Mouse (Mus musculus): ENCODE data around the gene Nanp.
A peak's percentile ranks its signal among the peaks of the same experiment; 100 is the strongest.

The Nanp gene

DNA sequence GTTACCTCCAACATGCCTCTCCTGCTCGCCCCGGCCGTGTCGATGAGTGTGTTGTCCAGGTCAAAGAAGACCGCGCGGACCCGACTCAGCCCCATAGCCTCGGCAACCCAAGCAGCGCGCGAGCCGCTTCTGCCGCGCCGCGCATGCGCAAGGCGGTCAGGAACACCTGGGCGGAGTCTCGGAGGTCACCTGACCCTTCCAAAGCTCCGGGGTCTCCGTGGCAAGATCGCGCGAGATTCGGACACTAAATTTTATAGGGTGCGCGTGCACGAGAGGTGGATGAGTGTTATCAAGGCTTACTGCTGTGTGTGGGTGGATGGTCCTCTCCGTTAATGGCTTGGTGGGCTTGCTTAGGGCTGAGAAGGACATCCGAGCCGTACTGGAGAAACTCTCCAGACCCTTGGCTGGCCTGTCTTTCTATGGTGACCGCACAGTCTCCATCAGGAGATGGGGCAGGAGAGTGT is at the start of gene Nanp, which contains the start of gene Ninl:
Nanp (minus strand) TSS at position 167 of the 464 bp plus-strand sequence.
Ninl (minus strand) TSS at position 151 of the 464 bp plus-strand sequence.
- DNase-seq, result peak; percentile 93 to 94

DNA sequence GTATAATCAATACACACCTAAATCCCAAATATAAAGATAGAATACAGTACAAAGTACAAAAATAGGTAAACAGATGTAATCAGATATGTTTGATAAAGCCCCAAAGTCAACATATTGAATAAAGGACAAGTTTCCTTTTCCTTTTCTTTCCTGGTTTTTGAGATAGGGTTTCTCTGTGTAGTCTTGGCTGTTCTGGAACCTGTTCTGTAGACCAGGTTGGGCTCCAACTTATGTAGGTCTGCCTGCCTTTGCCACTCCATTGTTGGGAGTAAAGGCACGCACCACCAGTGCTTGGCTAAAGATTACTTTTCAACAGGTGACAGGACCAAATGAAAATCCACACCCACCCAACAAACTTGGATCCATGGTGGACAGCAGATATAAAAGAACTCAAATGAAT is 17.4 kb upstream of the Nanp start:
- no peak for DNase-seq

DNA sequence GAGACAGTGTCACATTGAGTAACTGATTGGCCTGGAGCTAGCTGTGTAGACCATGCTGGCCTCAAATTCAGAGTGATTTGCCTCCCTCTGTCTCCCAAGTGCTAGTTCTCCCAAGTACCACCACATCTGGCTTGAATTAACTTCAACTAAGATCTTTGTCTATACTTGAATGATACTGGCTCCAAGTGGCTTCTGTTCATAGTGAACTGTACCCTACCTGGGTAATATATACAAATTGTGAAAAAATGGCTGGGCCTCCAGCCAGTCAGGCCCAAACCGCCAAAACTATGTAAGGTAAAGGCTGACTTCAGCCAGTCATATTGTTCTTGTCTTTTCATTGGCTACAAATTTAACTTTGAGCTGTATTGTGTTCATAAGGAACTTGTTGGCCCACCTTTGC is 1.2 kb upstream of the Nanp start:
- DNase-seq, result no peak

DNA sequence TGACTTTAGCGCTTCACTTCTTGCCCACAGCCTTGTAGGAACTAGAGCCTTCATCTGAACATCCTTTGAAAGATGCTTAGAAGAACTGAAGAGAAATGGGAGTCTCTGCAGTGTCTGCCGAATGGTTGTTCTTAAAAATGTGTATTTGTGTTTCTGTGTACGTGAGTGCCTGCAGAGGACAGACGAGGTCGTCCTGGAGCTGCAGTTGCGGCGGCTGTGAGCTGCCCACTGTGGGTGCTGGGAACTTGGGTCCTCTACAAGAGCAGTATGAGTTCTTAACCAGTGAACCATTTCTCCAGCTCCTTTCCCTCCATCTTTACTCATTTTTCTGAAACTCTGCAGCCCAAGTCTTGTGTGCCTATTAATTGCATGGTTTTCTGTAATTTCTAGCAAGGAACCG is 528 bp upstream of the Nanp start:
- DNase-seq, result no peak

DNA sequence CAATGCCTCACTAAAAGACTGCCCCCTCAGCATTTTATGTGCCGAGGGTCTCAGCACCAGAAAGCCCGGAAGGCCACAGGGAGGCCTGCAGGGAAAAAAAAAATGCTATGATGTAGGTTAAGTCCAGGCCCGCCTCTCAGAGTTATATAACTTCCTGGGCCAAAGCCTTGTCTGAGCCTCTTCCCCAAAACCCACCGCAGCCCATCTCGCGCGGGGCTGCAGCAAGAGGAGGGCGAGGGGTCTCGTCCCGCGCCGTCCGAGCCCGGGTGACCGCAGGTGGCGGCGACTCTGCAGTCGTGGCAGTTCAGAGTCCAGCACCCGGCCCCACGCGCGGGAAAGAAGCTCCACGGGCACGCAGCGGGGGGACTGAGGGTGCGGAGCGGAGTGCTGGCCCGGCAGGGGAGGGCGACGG is 381 bp downstream of the Nanp start:
- DNase-seq, result peak in 1 of 2 experiments; percentile 39

DNA sequence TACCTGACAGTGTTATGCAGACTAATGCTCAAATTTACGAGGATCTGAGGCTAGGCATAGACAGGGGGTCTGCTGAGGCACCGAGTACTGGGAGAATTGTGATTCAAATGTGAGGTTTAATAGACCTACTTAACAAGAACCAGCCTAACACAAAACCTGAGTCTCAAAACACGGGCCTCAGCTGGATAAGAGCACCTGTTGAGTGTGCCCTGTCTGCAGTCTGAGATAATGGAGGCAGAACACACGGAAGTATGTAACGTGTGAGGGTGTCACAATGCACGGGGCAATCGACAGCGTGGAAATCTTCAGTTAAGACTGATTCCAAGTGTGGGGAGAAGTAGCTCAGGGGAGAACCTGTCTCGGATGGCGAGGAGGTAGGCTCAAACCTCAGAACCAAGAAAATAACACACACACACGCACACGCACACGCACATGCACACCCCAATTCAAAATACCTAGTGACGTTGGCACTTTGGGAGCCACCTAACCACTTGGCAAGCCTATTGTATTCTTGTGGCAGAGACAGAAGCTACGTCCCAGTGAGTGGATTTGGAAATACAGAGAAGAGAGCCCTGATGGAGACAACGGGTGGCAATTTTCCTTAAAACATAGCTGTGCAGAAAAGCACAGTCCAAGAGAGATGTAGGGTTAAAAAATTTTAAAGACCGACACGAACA is 1.2 kb downstream of the Nanp start:
- no peak for DNase-seq

DNA sequence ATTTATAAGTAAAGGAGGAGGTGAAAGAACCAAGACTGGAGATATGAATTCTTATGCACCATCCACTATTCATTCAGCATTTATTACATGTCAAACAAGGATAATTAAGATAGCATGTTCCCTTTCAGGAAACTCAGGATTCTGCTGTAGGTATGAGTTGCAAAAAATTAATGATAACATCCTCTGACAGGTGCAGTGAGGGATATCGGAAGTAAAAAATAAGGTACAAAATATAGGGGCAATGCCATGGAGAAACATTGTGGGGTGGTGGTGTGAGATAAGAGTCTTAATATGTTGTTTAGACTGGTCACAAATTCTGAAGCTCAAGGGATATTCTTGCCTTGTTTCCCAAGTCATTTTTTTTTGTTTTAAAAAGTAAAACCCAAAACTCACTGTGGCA is 1.9 kb downstream of the Nanp start:
- no peak for DNase-seq

DNA sequence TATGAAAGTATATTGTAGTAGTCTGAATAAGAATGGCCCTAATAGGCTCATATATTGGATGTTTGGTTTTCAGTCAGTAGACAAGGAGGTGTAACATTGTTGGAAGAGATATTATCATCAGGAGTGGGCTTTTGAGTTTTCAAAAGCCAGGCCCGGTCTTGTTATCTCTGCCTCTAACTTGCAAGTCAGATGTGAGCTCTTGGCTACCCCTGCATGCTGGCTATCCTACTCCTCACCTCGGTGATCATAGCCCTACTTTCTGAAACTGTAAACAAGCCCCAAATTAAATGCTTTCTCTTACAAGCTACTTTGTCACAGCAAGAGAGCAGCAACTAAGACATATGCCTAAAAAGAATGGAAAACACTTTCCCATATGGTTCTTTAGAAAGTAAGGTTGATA is 2.5 kb downstream of the Nanp start:
- DNase-seq, result no peak

DNA sequence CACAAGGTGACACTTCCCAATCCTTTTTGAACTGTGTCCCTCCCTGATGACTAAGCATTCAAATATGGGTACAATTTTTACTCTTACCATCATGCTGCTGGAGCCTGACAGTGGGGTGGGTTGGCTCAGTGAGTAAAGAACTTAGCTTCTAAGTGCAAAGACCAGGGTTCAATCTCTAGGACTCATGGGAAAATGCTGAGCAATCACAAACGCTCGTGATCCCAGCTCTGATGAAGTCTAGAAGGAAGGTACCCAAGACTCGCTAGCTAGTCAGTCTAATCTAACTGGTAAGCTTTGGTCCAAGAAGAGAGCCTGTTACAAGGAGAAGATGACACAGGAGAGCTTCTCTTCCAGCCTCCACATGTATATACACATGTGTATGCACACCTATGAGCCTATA is 4.8 kb downstream of the Nanp start:
- DNase-seq, result no peak

DNA sequence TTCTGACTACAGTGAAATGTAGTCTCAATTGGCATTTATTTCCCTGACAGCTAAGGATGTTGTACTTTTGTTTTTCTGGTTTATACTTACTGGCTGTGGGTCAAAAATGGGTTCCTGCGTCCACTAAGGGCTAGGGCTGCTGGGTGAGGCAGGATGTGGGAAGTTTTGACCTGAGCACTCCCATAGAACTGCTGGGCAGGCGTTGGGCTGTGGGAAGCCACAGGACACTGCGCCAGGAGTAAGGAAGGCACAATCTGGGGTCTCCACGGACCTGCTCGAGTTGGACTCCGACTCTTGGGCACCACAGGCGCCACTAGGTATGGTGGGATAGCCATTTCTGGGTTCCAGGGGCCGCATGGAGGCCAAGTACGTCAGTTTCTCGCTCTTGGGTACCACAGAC is 18.0 kb downstream of the Nanp start:
- no peak for DNase-seq

DNA sequence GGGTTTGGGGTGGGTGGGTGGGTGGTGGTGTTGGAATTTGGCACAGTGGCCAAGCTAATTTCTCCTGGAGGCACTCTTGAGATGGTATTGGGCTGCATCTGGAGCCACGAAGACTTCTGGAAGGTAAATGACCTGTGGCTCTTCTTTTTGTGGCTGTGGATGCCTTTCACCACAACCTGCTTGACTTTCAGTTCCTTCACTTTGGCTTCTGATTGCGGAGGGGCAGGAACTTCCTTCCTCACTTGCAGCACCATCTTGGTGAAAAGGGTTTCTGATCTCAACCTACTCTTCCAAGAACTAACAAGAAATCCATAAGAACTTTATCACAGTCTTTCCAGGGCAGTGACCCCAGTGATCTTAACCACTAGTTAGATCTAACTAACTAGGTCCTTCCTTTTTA is 23.9 kb downstream of the Nanp start:
- no peak for DNase-seq

DNA sequence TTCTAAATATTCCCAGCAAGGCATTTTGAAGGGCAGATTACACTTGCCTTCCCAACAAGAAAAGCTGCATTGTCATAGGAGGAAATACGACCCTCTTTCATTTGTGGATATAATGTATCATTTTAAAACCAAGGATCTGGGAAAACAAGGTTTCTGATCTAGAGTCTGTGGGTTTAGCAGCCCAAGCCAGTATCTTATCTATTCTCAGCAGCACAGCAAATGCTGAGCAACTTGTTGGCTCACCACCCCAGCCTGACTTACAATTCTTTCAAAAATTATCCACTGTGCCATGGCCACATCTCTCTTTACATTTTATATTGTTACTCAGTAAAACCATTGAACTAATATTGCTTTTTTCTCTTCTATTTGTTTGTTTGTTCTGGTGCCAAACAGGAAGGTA is 27.9 kb downstream of the Nanp start:
- DNase-seq, result no peak

DNA sequence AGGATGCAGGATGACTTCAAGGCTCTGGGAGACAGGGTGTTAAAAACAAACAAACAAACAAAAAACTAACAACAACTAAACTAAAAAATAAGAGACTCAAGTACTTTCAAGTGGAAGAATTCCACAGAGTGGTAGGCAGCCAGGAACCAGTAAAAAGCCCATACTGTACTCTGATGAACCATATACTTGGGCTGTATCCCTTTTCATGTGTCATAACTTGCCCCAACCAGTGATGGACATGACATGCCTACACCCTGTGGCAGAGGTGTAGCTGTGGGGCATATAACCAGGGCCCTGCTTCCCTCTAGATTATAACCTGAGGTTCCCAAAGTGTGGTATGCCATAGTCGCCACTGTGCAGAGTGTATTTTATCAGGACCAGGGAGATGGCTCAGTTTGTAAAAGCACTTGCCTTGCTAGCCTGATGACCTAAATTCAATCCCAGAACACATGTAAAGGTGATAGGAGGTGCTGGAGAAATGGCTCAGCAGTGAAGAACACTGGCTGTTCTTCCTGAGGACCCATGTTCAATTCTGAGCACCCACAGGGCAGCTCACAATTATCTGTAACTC is 29.6 kb downstream of the Nanp start:
- DNase-seq, result no peak

DNA sequence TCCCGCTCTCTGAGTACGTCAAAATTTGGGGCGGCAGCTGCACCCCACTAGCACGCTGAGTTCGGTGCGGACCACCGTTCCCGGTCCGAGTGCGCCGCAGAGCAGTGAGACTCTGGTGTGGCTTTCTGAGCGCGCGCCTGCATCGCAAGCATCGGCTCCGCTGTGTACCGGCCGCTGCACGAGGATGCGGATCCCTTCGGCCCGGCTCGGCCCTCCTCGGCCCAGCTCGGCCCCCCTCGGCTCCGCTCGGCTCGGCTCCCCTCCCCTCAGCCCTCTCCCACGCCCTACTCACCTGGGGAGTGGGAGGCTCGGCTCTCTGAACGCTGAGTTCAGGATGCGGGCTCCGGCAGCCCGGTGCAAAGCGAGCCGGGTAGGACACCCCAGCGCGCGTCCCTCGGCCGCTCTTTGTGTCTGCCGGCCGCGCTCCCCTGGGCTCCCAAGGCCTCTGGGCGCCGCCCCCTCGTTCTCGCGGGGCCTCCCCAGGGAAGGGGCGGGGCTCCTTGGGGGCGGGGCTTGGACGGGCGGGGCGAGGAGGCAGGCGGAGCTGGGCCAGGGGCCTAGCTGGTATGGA is 30.2 kb downstream of the Nanp start:
- DNase-seq, result peak; percentile 58 to 68

DNA sequence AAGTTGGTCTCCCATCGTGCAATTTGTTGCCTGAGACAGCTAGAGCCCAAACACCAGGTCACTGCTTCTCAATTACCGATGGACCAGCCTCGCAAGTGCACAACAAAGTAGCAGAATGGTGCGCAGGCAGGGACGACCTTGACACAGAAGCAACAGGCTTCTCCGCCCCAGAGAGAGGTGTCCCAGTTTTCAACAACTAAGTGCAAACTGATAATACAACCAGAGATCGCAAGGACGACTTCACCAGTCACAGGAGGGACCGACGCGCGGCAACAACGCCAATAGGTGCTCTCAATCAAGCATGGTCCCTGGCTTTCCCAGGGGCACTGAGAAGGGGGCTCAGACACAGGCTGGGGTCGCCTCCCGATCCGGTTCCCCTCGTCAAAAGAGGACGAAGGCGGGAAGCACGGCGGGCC is 30.7 kb downstream of the Nanp start:
- DNase-seq, result no peak

DNA sequence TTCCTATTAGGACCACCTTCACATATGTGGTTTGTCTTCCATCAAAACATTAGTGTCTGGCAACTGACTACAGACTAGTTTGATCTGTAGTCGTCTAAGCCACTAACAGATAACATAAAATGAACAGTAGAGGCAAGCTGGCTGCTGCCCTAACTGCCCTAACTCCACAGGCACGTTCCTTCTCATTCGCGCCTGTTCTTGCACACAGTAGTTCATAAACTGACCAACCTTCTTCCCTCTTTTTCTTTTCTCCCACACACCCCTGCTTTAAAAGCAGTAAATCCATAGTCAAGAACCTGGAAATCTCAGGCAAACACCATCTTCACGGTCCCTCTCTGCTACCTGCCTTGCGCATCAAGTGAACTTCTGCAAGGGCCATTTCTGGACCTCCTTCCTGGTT is 31.2 kb downstream of the Nanp start:
- no peak for DNase-seq

DNA sequence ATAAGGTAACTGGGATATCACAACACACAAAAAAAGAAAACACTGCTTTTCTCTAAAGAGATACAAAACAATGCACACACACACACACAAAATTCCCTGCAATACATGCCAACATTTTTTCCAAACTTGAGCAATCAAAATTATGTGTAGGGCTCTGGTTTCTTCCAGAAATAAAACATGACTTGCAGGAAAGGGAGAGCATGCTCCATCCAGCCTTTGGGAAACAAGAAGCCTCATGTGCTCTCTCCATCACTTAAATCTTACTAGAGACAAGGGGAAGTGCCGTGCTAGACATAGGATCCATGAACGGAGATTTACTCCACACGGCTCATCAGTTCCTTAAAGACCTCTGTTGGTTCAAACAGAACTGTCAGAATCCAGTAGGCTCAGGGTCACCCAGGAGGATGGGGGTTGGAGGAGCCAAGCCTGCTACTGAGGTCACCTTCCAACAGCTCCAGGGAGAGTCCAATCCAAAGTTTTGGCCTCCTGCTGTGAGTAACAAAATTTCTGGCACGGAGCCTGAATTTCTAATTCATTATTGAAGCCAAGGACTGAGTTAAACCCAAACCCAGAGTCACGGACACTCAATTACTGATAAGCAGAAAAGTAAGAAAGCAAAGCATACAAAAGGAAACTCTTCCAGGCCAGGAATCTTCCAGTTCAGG is 32.8 kb downstream of the Nanp start:
- peak; percentile 76 to 90 for DNase-seq

DNA sequence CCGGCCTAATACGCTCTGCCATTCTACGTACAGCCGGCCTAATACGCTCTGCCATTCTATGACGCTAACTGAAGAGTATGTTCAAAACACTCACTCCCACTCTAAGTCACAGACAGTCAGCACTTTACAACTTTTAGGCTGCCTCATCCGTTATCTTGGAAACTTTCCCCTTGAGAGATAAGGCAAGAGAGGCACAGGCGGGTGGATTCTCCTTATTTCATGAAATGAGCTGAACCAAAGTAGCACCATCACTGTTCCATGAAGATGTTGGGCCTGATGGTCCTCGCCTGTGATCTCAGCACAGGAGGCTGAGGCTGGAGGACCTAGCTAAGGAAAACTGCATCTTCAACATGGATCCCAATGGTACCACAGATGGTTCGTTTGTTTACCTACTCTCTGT is 34.8 kb downstream of the Nanp start:
- no peak for DNase-seq

DNA sequence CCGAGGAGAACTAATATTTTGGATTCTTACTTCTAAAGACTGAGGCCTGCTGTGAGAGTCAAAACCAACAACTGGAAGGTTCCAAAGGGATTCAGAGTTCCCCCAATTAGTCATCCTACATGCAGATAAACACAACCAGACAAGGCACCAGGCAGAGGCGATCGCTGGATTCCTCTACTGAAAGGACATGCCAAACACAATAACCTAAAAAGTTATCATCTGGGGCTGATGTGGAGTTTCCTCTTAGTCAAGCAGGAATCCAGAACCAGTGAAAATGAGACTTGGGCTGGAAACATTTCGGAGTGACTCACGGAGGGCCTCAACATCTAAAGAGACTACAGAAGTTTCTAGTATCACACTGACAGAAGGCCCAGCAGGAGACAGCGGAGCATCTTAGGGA is 35.4 kb downstream of the Nanp start:
- no peak for DNase-seq

DNA sequence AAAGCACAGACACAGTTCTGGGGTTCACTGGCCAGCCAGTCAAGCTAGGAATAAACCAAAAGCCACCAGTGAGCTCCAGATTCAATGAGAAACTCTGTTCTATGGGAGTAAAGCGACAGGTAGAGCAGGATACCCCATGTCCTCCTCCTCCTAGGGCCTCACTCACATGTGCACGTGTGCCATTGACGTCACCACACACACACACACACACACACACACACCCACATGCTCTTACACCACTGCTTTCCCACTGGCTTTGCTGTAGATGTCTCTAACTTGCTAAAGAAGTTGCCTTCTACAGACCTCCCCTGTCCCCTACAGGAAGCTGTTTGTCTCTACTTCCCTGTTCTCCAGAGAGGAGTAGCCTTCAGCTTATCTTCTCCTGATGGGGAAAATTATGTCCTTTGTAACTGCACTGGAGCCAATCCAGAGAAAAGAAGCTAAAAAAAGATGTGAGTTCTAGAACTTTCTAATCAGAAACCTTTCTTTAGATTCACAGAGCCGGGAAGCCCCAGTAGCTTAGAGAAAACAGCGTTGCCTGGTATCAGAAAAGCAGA is 37.5 kb downstream of the Nanp start:
- DNase-seq, result no peak

DNA sequence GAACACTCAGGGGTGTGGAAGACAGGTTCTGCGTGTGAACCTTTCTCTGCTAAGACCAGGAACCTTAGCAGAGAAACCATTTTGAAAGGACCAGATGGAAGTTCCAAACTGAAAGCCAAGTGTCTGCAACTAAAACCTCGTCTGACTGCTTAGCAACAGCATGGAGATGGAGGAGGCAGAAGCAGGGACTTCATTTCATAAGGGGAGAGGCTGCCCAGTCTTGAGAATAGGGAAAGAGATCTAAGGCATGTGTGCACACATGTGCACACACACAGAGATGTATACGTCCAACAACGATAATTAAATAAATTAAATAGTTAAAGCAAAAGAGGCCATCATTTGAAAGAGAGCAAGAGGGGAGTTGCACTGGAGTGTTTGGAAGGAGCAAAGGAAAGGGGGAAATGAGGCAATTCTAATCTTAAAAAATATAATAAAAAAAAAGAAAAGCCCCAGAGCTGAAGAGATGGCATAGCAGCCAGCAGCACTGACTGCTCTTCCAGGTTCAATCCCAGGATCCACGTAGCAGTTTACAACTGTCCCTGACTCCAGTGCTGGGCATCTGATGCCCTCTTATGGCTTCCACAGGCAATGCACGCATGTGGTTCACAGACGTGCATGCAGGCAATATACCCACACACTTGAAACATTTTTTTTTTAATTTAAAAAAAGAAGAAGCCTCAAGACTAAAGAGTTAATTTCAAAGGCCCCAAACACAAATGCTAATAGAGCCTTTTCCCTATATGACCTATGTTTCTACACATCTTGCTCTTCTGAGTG is 38.6 kb downstream of the Nanp start:
- DNase-seq, result peak; percentile 50 to 64

DNA sequence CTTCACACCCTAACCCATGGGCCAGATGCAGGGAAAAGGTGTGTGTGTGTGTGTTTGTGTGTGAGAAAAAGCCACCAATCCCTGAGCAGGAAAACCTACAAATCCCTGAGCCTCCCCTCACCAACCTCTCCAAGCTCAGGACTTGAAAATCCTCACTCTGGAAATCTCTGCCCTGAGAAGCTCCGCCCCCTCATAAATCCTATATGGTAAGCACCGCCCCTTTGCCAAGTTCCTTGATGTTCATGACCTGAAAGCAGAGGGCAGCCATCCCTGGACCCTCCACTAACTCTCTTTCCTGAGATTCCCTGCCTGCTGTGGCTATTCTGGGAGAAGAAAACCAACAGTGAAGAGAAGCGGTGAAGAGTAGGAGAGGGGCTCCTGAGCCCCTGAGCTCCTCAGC is 40.2 kb downstream of the Nanp start:
- no peak for DNase-seq

DNA sequence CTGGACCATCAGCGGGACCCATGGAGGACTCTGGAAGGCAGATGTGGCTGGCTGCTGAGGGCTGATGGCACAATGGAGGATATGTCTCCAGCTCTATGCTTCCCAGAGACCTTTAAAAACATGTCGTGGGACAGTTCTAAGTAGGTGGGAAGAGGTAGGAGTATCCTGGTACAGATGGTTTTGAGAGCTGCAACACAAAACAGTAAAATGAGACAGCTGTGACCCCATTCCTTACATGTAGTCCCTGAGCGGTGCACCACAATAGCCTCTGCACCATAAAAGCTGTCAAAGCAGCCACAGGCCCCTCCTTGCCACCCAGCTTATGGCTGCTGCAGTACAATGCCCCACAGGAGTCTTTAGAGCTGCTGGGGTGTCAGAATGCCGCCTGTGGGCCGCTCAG is 41.6 kb downstream of the Nanp start:
- no peak for DNase-seq
